Mouse (Mus musculus) embryo, embryonic 9.5 days (tissue): Measurements from ENCODE around the gene Gadd45b.
A peak's percentile ranks its signal among the peaks of the same experiment; 100 is the strongest.

Experiments
- DNase-seq: peaks from one replicate; pipeline ENCODE4 v3.0.0-alpha.2; 2017; ENCODE audit errors: extremely low spot score

Gene Gadd45b

DNA sequence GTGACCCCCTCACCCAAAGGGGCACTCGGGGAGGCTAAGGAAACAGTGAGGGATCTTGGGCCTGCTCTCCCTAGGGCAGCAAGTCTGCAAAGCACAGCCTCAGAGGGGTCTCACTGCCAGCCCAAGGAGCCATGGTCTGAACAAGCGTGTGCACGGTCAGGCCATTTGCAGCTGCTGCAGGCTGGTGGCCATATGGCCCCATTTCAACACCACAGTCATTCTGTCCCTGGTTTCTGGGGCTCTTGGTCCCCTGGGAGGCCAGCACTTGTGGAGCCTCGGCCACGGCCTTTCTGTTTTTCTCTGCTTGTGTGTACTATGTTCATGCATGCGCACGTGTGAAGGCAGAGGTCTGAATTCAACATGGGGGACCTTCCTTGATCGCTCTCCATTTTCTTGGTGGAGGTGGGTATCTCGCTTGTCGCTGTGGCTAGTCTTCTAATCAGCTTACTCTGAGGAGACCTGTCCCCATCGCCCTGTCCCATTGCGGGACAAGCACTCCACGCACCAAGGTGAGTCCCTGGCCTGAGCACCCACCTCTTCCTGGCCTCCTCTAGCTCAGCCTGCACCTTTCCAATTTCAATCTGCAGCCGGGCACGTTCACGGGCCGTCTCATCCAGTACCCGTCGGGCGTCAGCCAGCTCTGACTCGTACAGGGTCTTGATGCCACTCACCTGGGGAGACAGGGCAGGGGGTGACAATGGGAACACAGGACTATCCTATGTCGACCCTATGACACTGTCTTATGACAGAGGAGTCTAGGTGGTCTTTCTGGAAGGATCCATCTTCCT is 20.3 kb upstream of the Gadd45b start:
- DNase-seq, result no peak

DNA sequence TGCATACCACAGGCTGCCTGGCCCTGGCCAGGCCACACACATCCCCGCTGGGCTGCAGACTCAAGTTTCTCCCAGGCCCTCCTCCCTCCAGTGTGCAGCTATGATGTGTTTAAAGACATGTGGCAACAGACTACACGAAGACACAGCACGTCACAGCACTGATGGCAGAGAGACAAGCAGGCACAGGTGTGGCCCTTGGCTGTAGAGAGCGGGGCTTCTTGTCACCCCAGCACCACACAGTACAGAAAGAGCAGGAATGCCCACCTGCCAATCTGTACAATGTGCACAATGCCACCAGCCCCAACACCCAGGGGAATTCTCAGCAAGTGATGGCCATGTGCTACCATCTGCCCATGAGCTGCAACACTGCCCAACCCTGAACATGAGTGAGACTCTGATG is 18.5 kb upstream of the Gadd45b start:
- no peak for DNase-seq

DNA sequence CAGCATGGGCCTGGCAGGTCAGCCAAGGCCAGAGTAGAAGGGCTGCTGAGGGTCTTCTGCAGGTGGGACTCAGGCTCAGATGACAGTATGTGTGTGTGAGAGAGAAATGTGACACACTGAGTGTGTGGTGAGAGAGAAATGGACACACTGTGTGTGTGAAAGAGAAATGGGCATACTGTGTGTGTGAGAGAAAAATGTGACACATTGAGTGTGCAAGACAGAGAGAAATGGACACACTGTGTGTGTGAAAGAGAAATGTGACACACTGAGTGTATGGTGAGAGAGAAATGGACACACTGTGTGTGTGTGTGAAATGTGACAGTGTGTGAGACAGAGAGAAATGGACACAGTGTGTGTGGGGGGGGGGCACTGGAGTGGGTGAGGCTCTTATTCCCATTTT is 18.0 kb upstream of the Gadd45b start:
- DNase-seq, result no peak

DNA sequence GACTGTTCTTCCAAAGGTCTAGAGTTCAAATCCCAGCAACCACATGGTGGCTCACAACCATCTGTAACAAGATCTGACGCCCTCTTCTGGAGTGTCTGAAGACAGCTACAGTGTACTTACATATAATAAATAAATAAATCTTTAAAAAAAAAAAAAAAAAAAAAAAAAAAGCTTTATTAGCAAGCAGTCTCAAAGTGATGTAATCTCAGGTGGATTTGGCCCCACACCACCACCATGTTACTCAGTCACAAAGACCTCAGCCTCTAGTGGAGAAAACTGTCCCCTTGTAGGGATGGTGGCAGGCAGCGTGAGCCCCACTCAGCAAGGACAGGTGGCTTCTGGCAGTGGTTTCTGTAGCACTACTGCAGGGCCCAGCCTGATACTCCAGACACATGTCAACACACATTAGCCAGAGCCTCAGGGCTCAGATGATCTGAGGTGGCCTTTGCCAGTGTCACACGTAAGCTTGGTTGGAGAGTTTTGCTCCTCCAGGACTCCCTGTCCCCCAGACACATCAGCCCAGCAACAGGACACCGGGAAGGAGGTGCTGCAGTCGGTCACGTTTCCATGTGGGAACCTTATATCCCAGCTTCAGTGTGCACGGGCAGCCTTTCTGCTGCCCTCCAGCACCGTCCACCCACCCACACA is 16.4 kb upstream of the Gadd45b start:
- no peak for DNase-seq

DNA sequence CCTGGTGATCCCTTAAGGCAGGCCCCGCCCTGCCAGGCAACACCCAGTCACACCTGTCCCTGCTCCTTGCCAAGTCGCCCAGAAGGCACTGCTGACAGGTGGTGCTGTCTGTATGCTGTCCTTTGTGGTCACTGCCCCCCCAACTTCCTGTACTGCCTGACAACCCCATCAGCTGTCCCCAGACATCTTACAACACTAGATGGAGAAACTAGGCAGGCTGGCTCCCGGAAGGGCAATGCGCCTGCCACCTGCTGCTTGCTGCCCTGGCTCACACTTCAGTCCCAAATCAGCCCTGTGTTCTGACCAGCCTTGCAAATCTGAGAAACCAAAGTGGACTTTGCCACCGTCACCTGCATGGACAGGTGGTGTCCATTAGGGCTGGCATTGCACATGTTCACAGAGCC is 15.6 kb upstream of the Gadd45b start:
- no peak for DNase-seq

DNA sequence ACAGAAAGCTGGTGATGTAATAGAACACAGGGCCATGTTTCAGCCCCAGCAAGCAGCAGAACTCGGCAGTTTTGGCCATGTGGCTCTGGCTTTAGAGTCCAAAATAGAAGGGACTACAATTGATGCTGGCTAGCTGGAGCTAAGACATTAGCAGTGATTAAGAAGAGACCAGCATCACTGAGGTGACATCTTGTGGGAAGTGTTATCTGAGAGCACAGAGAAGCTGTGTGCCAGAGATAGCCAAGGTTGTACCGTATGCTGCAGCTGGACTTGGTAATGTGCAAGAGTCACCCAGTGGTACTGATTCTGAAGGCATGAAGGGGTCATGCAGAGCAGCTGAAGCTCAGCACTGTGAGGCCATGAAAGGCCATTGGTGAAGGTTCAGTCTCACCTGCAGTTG is 14.6 kb upstream of the Gadd45b start:
- DNase-seq, result no peak

DNA sequence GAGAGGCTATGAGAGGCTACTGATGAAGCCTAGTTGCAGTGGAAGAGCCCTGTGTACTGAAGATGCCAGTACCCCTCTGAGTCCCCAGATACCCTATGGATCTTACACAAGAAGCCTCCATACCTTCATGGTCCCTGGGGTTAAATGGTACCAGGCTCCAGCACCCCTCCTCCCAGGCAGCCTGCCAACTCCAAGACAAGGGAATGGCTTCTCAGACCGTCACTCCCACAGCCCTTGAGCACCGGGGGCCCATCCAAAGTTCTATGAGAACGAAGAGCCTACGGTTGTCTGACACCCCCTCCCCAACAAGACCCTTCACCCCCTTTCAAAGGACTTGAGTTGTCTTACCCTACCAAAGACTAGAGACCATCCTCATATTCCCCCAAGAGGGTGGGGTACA is 14.1 kb upstream of the Gadd45b start:
- no peak for DNase-seq

DNA sequence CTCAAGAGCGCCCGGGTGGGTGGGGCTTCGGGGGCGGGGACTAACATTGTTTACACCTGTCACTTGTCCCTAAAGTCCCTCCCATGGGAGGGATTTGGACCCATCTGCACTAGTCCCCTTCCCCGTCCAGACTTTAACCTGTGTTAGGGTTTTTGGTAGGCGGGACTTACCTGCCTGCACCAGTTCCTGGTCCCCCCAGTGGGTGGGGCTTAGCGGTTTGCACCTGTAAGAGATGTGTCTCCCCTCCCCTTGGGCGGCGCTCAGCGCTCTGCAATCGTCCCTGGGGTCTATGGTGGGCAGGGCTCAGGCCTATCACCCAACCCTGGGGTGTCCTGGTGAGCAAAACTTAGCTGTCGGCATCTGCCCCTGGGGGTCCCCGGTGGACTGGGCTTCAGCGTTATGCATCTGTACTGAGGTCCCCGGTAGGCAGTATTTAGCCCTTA is 12.5 kb upstream of the Gadd45b start:
- DNase-seq, result peak; percentile 43

DNA sequence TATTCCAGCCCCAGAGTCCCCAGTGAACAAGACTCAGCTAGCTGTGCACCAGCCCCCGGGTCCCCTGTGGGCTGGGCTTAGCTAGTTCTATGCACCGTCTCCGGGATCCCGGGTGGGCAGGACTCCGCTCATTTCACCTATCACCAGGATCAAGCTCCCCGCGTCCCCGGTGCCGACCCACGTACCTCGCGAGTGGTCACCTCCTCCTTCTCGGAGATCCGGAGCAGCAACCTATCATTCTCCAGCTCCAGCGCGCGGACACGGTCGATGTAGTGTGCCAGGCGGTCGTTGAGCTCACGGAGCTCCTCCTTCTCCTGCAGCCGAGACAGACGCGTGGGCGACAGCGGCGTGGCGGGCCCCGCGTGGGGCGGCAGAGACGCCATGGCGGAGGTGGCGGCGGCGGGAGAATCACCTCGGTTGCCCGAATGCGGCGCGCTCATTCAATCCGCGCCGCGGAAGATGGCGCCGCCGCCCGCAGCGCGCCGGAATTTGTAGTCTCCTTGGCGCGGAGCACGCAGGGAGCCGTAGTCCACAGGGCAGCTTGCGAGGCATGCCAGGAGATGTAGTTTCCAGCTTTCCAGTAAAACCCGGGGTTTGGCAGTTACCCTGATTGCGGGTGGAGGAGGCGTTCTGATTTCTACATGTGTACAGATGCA is 12.0 kb upstream of the Gadd45b start, which contains the start of gene Lmnb2:
TSS of gene Lmnb2 (minus strand) at position 467 of the 656 bp plus-strand sequence.
- DNase-seq, result peak; percentile 73

DNA sequence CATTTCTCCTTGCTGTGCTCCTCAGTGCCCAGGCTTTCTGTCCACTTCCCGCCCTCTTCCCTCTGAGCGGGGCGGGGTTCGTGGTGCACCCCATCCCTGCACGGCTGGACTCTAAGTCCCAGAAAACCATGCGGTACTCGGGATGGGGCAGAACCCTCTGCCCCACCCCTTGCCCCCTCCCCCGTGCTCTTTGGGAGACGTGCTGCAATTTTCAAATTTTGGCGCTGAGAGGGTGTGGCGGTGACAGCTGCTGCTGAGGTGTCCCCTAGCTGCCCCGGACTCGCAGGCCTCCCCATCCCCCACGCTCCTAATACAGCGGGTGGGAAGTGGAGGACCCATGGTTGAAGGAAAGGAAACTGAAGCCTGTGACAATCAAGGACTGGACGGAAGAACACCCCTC is 8.0 kb upstream of the Gadd45b start:
- peak; percentile 59 for DNase-seq

DNA sequence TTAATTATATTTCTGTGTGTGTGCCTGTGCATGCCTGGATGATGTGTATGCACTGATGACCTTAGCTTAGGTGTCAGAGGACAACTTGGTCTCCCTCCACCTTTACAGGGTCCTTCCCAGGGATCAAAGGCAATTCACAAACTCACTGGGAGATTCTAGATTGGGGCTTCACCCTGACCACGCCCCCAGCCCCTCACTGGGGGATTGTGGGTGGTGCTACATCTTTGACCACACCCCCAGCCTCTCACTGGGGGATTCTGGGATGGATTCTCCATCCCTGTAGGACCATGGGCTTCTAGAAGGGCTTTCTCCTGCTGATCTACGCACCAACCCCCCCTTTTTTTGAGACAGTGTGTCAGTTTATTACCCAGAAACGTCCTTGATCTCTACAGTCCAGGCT is 4.4 kb upstream of the Gadd45b start:
- DNase-seq, result no peak

DNA sequence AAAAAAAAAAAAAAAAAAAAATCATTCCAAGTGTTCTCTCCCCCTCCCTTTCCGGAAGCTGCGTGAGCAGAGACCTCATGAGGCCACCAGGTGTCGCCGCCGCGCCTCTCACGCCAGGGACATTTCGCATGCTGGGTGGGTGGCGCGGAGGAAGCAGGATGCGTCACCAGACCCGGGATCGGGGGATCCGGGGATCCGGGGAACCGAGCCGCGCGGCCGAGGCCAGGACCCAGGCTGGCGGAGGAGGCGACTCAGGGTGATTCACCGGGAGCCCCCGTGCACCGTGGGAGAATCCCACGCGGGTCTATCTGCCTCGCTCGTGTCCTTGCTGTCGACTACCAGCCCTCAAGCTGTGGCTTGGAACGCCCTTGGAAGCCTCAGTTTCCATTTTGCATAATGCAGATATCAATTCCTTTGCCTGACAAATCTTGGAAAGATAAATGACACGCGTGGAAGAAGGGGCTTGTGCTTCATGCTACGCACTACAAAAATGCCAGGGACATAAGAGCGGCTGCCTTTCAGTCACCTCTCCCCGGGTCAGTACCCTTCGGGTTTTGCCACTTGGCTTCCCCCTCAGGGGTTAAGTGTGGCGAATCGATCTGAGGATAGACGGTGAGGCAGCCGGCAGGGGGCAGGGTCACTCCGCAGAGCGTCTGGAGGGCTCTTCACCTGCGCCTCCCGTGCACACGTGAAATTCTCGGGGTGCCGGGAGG is 1.1 kb upstream of the Gadd45b start:
- DNase-seq, result peak; percentile 87

DNA sequence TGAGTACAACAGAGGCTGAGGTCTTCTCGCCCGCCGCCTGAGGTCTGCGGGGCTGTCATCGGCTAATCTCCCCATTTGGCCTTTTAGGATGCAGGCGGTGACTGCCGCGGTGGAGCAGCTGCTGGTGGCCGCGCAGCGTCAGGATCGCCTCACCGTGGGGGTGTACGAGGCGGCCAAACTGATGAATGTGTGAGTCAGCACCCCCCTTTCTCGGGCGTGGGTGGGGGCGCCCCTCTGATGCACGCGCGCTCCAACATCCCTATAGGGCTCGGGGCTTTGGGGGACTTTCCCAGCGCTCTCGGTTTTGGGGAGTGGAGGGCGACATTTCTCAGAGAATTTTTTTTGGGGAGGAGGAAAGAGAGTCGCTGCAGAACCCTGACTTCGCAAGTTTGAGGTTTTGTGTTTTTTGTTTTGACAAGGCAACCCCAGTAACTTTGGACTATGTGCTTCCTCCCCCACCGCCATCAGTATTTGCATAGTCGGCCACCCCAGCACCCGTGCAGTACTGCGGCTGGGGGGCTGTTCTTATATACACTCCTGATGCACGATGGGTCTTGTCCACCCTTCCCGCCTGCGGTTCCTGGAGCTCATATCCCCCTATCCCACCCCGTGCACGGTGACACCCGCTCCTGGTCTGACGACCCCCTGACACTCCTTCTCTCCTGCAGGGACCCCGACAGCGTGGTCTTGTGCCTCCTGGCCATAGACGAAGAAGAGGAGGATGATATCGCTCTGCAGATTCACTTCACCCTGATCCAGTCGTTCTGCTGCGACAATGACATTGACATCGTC is 684 bp downstream of the Gadd45b start:
- DNase-seq, result no peak

DNA sequence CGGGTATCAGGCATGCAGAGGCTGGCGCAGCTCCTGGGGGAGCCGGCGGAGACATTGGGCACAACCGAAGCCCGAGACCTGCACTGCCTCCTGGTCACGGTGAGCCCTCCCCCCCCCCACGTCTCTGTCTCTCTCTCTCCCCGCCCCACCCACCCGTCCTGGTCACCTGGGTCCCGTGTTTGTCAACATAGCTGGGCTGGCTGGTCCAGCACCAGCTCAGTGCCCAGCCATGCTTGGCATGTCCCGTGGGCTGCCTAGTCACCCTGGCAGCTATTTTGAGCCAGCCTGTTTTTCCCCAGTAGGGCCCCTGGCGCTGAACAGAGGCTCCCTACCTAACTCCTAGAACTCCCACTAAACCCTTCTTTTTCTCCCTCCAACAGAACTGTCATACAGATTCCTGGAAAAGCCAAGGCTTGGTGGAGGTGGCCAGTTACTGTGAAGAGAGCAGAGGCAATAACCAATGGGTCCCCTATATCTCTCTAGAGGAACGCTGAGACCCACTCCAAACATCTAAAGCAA is 1.3 kb downstream of the Gadd45b start:
- DNase-seq, result no peak

DNA sequence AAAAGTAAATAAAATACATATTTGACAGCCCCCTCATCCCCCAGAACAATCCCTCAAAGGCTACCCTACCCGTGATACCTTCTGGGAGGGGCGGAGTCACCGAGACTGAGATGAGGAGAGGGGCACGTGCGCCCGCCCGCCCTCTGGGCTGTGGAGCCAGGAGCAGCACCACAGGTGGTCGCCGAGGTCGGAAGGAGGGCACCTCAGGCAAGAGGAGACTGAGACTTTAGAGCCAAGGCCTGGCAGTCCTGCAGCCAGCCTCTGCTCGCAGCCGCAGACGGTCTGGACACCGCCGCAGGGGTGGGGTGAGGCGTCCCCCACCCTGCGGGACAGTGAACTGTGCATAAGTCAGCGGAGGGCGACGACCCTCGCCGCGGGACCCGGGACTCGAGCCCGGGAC is 1.8 kb downstream of the Gadd45b start:
- no peak for DNase-seq

DNA sequence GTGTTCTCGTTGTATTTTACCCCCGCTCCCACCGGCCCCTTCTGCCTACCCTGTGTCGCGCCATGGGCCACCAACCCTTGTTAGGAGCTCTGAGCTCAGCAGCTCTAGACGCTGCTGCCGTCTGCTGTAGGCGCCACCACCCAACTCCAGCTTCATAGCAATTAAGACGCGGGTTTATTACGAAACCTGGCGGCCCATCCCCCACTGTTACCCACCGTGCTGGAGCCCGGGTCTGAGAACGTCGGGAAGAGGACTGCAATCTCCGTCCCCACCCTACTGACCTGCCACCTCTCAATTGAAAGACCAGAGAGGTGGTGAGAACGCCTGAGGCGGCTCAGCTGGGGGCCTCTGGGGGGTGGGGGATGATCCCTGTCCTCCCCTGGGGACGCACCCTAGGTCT is 2.3 kb downstream of the Gadd45b start:
- DNase-seq, result no peak

DNA sequence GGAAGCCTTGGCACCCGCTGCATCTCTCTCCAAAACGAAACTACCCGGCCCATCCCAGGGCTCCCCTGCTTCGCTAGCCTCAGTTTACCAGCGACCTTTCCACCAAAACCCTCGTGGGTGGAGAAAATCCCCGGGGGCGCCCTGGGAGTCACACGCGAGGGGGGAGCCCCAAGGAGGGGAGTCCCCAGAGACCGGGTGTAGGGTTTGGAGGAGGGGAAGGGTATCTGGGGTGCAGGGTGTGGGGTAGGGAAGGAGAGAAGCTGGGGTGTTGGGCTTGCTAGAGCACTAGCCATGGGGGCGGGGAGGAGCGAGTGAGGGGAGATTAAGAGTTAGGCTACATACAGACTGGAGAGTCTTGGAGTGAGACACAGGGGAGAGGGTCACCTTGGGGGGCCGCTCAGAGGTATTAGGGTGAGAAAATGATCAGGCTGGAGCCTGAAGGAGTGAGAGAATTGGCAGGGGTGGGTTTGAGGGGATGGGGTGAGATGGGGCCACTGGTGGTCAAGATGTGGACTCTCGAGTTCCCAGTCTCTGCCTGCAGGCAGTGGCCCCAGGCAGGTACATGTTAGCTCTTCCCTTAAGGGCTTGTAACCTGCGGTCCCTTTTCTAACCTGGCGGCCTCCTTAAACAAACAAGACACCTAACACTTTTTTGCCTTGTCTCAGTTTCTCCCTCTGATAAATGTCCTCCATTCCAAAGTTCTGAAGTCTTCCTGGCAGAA is 3.0 kb downstream of the Gadd45b start:
- DNase-seq, result no peak

DNA sequence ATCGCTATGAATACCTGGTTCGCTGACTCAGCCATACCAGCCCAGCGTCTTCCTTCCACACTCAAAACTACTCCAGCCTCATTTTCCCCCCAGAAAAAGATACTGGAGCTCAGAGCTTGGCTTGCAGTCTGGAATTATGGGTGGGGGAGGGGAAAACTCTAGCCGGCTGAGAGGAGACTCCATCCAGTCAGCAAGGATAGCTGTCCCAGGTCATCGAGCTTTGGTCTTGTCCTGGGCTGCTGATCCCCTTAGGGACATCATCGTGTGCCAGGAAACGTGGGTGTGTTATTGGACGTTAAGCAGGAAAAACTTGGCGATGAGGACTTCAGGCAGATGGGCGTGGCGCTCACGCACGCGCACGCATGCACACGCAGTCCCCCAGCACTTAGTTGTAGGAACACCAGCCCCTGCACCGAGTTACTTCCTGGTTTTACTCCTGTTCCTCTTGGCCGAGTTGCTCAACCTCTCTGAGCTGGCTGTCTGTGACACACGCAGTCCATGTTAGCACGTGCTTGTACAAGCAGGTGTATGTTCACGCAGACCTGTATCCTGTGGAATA is 3.6 kb downstream of the Gadd45b start:
- DNase-seq, result no peak

DNA sequence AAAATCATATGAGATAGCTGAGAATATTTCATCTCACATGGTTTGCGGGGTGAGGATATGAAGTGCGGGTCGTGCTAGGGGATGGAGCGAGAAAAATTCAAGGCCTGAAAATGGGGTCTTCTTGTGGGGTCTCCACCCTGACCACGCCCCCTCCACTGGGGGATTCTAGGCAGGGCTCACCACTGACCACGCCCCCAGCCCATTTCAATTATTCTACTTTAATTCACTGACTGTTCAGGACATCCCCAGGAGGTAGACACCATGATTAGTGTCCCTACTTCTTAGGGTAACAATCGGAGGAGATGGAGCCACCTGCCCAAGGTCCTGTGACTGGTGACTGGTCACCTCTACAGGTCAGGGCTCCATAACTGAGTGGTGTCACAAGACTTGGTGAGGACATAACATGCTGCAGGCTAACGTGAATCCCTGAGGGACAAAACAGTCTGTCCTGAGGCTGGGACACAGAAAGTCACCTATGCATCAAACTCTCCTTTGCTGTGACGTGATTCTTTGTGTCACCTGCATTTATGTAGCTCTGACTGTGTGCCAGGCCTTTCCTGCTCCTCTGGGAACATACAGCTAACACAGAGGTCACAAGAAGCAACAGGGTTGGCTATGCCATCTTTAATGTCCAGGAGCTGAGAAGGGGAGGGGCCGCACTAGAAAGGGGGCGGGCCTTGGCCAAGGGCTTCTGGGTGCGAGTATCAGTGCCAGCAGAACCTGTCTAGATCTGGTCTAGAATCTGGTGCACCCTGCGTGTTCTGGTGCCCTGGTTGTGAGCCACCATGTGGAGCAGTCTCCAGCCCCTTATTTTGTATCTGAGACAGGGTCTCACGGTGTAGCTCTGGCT is 4.5 kb downstream of the Gadd45b start:
- no peak for DNase-seq
